Mouse (Mus musculus) liver, embryonic 14.5 days (tissue): ENCODE results near the gene Lama2. TPM values are rescaled to one million over a fixed set of nuclear protein-coding genes. Genes with fewer than 3 reads are reported as not detected.

Experiments used
- ATAC-seq: fragments of 200-750 bp; cut with Nextera tagmentation; 2 replicates; pipeline ENCODE4 v1.8.0; 2017; ENCODE audit warnings: moderate number of reproducible peaks, mild to moderate bottlenecking, moderate library complexity; ENCODE audit not compliant: insufficient read depth
- DNase-seq, 3 experiments: peaks; one replicate each; pipeline ENCODE4 v3.0.0-alpha.2; 2012 to 2013; ENCODE audit warnings: low read depth in 3 of 3, low spot score in 3 of 3
- H3K27ac ChIP-seq: fragments of 300-500 bp; sonication (generic); 2 replicates; pipeline ENCODE4 v1.5.1; 2014; ENCODE audit warnings: moderate library complexity, mild to moderate bottlenecking, control low read depth, inconsistent platforms
- H3K27me3 ChIP-seq: fragments of 300-500 bp; sonication (generic); 2 replicates; pipeline ENCODE4 v1.6.1; 2014; ENCODE audit warnings: mild to moderate bottlenecking, low read length, moderate library complexity; ENCODE audit not compliant: control insufficient read depth, insufficient read depth
- H3K36me3 ChIP-seq: fragments of 300-500 bp; sonication (generic); replicated peaks from 2 replicates; pipeline ENCODE4 v1.6.1; 2014; ENCODE audit warnings: low read depth; ENCODE audit not compliant: control insufficient read depth, insufficient read depth
- H3K4me1 ChIP-seq, 2 experiments: fragments of 200-500 bp in 1 of 2; fragments of 300-500 bp in 1 of 2; sonication (generic) in 1 of 2; replicated peaks; 2 replicates each; pipeline ENCODE4 v1.6.1; 2012 to 2014; ENCODE audit warnings: antibody characterized with exemption in 1 of 2, inconsistent platforms in 1 of 2, low read length in 1 of 2; ENCODE audit not compliant: control insufficient read depth in 2 of 2, insufficient read depth in 2 of 2
- H3K4me2 ChIP-seq: fragments of 300-500 bp; sonication (generic); 2 replicates; pipeline ENCODE4 v1.6.1; 2014; ENCODE audit warnings: low read depth, mild to moderate bottlenecking, control low read depth, moderate library complexity
- H3K4me3 ChIP-seq, 2 experiments: fragments of 200-500 bp in 1 of 2; fragments of 300-500 bp in 1 of 2; sonication (generic) in 1 of 2; 2 replicates each; pipeline ENCODE4 v1.5.1; 2012 to 2014; ENCODE audit warnings: low read depth in 2 of 2, low read length in 2 of 2, mild to moderate bottlenecking in 2 of 2, control low read depth in 1 of 2, inconsistent platforms in 1 of 2, moderate library complexity in 1 of 2; ENCODE audit not compliant: insufficient read depth in 1 of 2
- H3K9ac ChIP-seq: fragments of 300-500 bp; sonication (generic); replicated peaks from 2 replicates; pipeline ENCODE4 v1.6.1; 2014; ENCODE audit warnings: mild to moderate bottlenecking, control low read depth, moderate library complexity
- H3K9me3 ChIP-seq: fragments of 300-500 bp; sonication (generic); 2 replicates; pipeline ENCODE4 v1.6.1; 2016; ENCODE audit warnings: low read length, mixed read lengths; ENCODE audit not compliant: control insufficient read depth
- CTCF ChIP-seq: IDR thresholded peaks from 2 replicates; pipeline ENCODE4 v1.5.1; 2016; ENCODE audit warnings: antibody characterized with exemption, low read depth, control low read depth
- EP300 ChIP-seq: IDR thresholded peaks from 2 replicates; pipeline ENCODE4 v1.6.1; 2016; ENCODE audit warnings: antibody characterized with exemption, low read depth
- WGBS: fragments of 180-500 bp; shearing (Covaris S2); extraction: QIAGEN DNeasy Blood & Tissue Kit; methylation state at CpG from one replicate; pipeline ENCODE4 v1.1.7; 2014; ENCODE audit not compliant: insufficient replicate concordance; 5-methylcytosine and 5-hydroxymethylcytosine counted together
- polyA plus RNA-seq, 2 experiments: library from polyadenylated mRNA; depleted of rRNA in 1 of 2; stranded (reverse) in 1 of 2; unstranded in 1 of 2; fragments of >200 nt; fragmentation: Nextera tagmentation in 1 of 2; extraction: Ambion mirVana in 1 of 2; gene quantifications; 2 replicates each; pipeline versions ENCODE4 v1.2.1 to v1.2.3; 2012 to 2014

The Lama2 gene
- polyA plus RNA-seq, 2 experiments, result 0.20 to 0.67 TPM

DNA sequence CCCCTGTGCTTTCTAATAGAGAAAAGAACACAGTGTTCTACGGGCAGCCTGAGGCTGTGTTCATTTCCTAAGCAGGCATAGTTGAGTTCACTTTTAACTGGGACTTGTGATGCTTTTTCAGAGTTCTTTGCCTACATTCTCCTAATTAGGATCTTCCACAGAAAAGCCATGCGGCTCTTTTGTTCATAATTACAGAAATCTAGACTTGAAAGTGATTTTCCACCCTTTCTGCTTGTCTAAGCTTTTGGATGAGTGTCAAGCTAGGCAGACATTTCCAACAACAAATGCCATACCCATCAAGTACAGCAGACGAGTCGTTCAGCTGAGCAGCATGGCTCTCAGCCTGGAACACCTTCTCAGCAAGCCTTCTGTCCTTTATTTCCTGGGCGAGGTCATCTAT lies 515.7 kb downstream of the Lama2 start:
- Histone ChIP-seq H3K4me3 (no peak overlapping the region), H3K27ac (no peak overlapping the region), H3K9ac (no peak overlapping the region), H3K27me3 (no peaks in the 10 kb centered on the region), H3K4me1 (no peaks in the 10 kb centered on the region), H3K36me3 (no peaks in the 10 kb centered on the region), H3K9me3 (no peaks in the 10 kb centered on the region), H3K4me2 (no peak overlapping the region)
- ATAC-seq (no peak), DNase-seq (no peak)
- no peak for TF ChIP-seq EP300
- no peak for TF ChIP-seq CTCF
- WGBS, result 56% methylated on average over 5 of the region's 5 CpGs

DNA sequence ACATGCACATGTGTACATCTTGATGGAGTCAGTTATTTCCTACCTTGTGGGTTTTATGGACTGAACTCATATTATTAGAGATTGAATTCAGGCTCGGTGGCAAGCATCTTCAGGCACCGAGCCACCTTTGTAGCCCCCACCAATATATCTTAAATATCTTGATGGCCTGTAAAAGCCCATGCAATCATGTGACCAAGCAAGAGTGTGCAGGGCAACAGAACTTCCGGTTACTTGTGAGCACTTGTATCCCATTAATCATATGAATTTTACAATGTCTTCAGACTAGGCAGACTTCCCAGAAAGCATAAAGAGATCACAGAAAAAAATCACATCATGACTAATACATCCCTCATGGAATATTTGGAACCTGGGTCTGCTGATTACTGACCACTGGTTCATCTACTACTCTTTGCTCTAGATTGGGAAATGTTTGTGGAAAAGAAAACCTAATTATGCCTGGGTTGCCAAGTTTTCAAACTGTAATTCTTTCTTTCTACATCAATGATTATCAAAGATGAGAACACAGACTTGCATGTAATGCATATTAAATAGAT lies 517.7 kb downstream of the Lama2 start:
- no peak overlapping the region for H3K4me2 ChIP-seq
- H3K27ac ChIP-seq, result no peak overlapping the region
- no peak for DNase-seq
- H3K9ac ChIP-seq, result no peak overlapping the region
- H3K27me3 ChIP-seq, result no peaks in the 10 kb centered on the region
- ATAC-seq, result no peak
- H3K9me3 ChIP-seq, result no peaks in the 10 kb centered on the region
- no peaks in the 10 kb centered on the region for H3K4me1 ChIP-seq
- no peaks in the 10 kb centered on the region for H3K36me3 ChIP-seq
- H3K4me3 ChIP-seq, result no peak overlapping the region
- no peak for TF ChIP-seq EP300
- TF ChIP-seq CTCF, result no peak
- 71% methylated on average over 3 of the region's 3 CpGs for WGBS

- no peak for TF ChIP-seq EP300
- H3K36me3 ChIP-seq, result no peaks in the 10 kb centered on the region
- no peaks in the 10 kb centered on the region for H3K9me3 ChIP-seq
- no peak for DNase-seq
- no peak overlapping the region for H3K9ac ChIP-seq
- WGBS, result 66% methylated on average over 2 of the region's 2 CpGs
- H3K27me3 ChIP-seq, result no peaks in the 10 kb centered on the region
- ATAC-seq, result no peak
- H3K27ac ChIP-seq, result no peak overlapping the region
- no peak overlapping the region for H3K4me2 ChIP-seq
- H3K4me3 ChIP-seq, result no peak overlapping the region
- no peaks in the 10 kb centered on the region for H3K4me1 ChIP-seq
Observed at GRCm38 (mm10) chr10:27077113-27077512, 542.4 kb downstream of the Lama2 start.

DNA sequence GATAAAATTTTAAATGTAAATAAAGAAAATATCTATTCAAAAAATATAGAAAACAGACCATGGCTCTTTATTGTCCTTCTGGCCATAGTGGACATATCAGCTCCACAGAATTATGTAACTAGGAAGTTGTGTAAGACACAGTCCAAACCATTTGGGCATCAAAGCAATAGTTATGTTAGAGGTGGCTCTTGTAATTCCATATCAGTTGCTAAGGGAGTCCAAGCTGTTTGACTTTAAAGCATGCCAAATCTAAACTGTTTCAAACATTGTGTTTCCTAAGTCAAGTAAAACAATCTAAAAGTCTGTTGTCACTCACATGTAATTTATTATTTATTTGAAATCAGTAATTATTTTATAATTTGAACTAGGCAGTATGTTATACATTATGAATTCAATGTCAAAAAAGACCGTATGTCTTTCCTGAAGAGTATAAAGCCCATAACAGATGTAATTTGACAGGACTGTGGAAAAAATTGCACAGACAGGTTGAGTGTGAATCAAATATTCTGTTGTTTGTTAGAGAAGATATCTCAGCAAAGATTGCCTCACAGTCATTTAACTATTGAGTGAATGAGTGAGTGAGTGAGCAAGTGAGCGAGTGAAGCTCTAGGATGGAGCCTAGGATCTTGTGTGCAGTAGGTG lies 550.6 kb downstream of the Lama2 start:
- Histone ChIP-seq H3K4me2 (no peak overlapping the region), H3K9me3 (no peaks in the 10 kb centered on the region), H3K27me3 (no peaks in the 10 kb centered on the region), H3K4me1 (no peaks in the 10 kb centered on the region), H3K4me3 (no peak overlapping the region), H3K36me3 (no peaks in the 10 kb centered on the region), H3K9ac (no peak overlapping the region), H3K27ac (no peak overlapping the region)
- ATAC-seq (no peak), DNase-seq (no peak)
- TF ChIP-seq CTCF (no peak), EP300 (no peak)
- 59% methylated on average over 2 of the region's 2 CpGs for WGBS

- ATAC-seq (no peak), DNase-seq (no peak)
- 59% methylated on average over 4 of the region's 4 CpGs for WGBS
- H3K9ac ChIP-seq, result no peak overlapping the region
- H3K4me2 ChIP-seq, result no peak overlapping the region
- no peaks in the 10 kb centered on the region for H3K4me1 ChIP-seq
- H3K4me3 ChIP-seq, result no peak overlapping the region
- H3K27ac ChIP-seq, result no peak overlapping the region
- TF ChIP-seq CTCF (no peak), EP300 (no peak)
- no peaks in the 10 kb centered on the region for H3K36me3 ChIP-seq
- no peaks in the 10 kb centered on the region for H3K9me3 ChIP-seq
- no peaks in the 10 kb centered on the region for H3K27me3 ChIP-seq
Observed at GRCm38 (mm10) chr10:27063671-27064070, 555.9 kb downstream of the Lama2 start.
